Mouse (Mus musculus) liver, embryonic 18 days (tissue): ENCODE results near the gene Tex2. TPM values are rescaled to one million over a fixed set of nuclear protein-coding genes. Genes with fewer than 3 reads are reported as not detected.

Experiments
- polyA plus RNA-seq: library from polyadenylated mRNA; depleted of rRNA; stranded (reverse); fragments of >200 nt; gene quantifications from 2 replicates; pipeline ENCODE4 v1.2.3, GENCODE M21; 2012; rRNA removed

The Tex2 gene
- polyA plus RNA-seq: 10.3 and 10.7 TPM in 2 replicates

DNA sequence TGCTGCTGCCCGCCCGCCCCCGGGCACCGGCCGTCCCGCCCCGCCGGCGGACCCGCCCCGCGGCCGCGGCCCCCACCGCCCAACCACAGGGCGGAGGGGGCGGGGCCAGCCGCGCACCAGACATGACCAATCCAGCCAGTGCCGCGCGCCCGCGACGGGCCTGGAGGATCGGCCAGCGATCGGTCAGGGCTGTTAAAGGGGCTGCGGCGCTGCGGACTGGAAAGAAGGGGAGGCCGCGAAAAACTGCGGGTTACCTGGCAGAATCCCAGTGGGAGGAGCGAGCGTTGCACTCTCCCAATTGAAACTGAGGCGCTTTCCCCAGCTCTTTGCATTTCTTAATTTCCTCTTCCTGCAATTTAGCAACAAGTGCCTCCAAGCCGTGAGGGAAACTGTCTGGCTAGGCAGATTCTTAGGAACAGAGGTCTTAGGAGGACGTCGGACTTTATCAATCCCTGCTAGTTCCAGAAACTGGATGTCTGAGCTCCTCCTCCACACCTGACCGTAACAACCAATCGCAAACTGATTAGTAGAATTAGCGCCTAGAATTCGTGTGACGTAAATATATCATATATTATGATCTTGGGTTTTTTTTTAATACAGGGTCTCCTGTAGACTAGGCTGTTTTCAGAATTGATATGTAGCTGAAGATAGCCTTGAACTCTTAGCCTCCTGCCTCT is at the start of gene Tex2:
Gene Tex2 (minus strand): TSS at position 463 of the 677 bp plus-strand sequence.

DNA sequence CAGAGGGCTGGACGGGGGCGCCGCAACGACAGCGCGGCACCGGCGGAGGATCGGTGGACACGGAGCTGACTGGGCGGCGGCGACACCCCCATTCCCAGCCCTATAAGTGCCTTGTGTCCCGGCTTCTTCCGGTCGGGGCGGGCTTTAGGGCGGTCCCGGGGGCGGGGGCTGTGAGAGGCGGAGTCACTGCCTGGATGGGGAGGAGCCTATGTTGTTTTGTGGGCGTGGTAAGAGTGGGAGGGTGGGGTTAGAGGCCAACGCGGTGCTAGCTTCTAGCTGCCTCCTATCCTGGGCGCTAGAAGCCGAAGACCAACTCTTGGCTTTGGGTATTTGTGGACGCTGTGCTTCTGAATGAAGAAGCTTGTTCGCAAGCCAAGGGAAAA is 125.5 kb downstream of the Tex2 start, which contains the start of gene Ern1:
Gene Ern1 (minus strand): TSS at position 120 of the 383 bp plus-strand sequence.

Other genes with a start within 250 kb of the Tex2 start
- gene Prr29, start 248.0 kb downstream of the Tex2 start, polyA plus RNA-seq: not detected in 2 replicates
- 17.5 and 19.2 TPM in 2 replicates for gene Icam2, start 225.3 kb downstream of the Tex2 start, polyA plus RNA-seq
- gene Ern1, start 125.6 kb downstream of the Tex2 start, polyA plus RNA-seq: 5.6 and 7.8 TPM in 2 replicates
- 13.9 and 14.0 TPM in 2 replicates for gene Pecam1, start 137.2 kb upstream of the Tex2 start, polyA plus RNA-seq
- gene Milr1, start 137.8 kb upstream of the Tex2 start, polyA plus RNA-seq: 5.4 and 5.5 TPM in 2 replicates
- 5.0 and 5.3 TPM in 2 replicates for gene Polg2, start 166.1 kb upstream of the Tex2 start, polyA plus RNA-seq
- gene Ddx5, start 175.8 kb upstream of the Tex2 start, polyA plus RNA-seq: 189 and 193 TPM in 2 replicates
- 10.2 and 10.5 TPM in 2 replicates for gene Cep95, start 175.8 kb upstream of the Tex2 start, polyA plus RNA-seq